Mouse (Mus musculus) G1E (cell line): Measurements from ENCODE around the gene Pcgf6. TPM values are rescaled to one million over a fixed set of nuclear protein-coding genes. Genes with fewer than 3 reads are reported as not detected.

ENCODE experiments used
- ATAC-seq: 2 replicates; pipeline ENCODE4 v1.8.0; 2016; ENCODE audit warnings: mild to moderate bottlenecking; ENCODE audit not compliant: insufficient number of reproducible peaks, poor library complexity, low FRiP score, severe bottlenecking; ENCODE audit errors: extremely low read depth
- DNase-seq: peaks from one replicate; pipeline ENCODE4 v3.0.0; 2012; ENCODE audit warnings: low spot score
- H3K27me3 ChIP-seq: 2 replicates; pipeline ENCODE4 v1.6.1; 2012; ENCODE audit warnings: mild to moderate bottlenecking, low read length, inconsistent platforms; ENCODE audit not compliant: insufficient read depth
- H3K36me3 ChIP-seq: replicated peaks from 2 replicates; pipeline ENCODE3; 2012; ENCODE audit warnings: mild to moderate bottlenecking, inconsistent platforms
- H3K4me1 ChIP-seq: 2 replicates; pipeline ENCODE4 v1.6.1; 2012; ENCODE audit warnings: low read depth, low read length, inconsistent platforms, mixed read lengths; ENCODE audit not compliant: insufficient read depth
- H3K4me3 ChIP-seq: 2 replicates; pipeline ENCODE4 v1.5.1; 2012; ENCODE audit warnings: low read depth, mild to moderate bottlenecking, inconsistent platforms, low read length, moderate library complexity, mixed read lengths
- H3K9me3 ChIP-seq: replicated peaks from 2 replicates; pipeline ENCODE4 v1.6.1; 2012; ENCODE audit warnings: inconsistent platforms
- CTCF ChIP-seq: IDR thresholded peaks from 2 replicates; pipeline ENCODE4 v1.5.1; 2012; ENCODE audit warnings: low read depth, low read length, inconsistent platforms, mixed read lengths
- GATA1 ChIP-seq: IDR thresholded peaks from 2 replicates; pipeline ENCODE4 v1.6.1; 2012; ENCODE audit warnings: borderline replicate concordance, low read length, inconsistent platforms, mixed read lengths
- GATA2 ChIP-seq: IDR thresholded peaks from 2 replicates; pipeline ENCODE4 v1.6.1; 2012; ENCODE audit warnings: low read depth, low read length, inconsistent platforms, borderline replicate concordance
- POLR2AphosphoS5 ChIP-seq: IDR thresholded peaks from 2 replicates; pipeline ENCODE4 v1.6.1; 2012; ENCODE audit warnings: low read depth, low read length, inconsistent platforms; ENCODE audit not compliant: insufficient replicate concordance
- TAL1 ChIP-seq: conservative IDR thresholded peaks from 2 replicates; pipeline ENCODE4 v1.6.1; 2012; ENCODE audit warnings: low read depth, low read length, inconsistent platforms, mixed read lengths
- polyA plus RNA-seq: library from polyadenylated mRNA; stranded (reverse); fragments of >175 nt; gene quantifications from 2 replicates; pipeline ENCODE4 v1.2.3, GENCODE M21; 2012
- total RNA-seq, 2 experiments: library from RNA; stranded (forward) in 1 of 2; stranded (reverse) in 1 of 2; fragments of 200-1000 nt in 1 of 2; fragments of >200 nt in 1 of 2; fragmentation: Nextera tagmentation in 1 of 2; gene quantifications; 2 replicates each; pipeline ENCODE4 v1.2.3; 2014 to 2017

Gene Pcgf6
- total and polyA plus RNA-seq, 3 experiments: 14.7 to 22.7 (median 16.9) TPM

- Histone ChIP-seq H3K27me3 (no peaks in the 10 kb centered on the region), H3K4me3 (no peak overlapping the region), H3K36me3 (peaks cover 45% of the 10 kb centered on the region), H3K4me1 (no peaks in the 10 kb centered on the region; the same call in 1 of the 2 replicates), H3K9me3 (no peaks in the 10 kb centered on the region)
- DNase-seq: no peak
- TF ChIP-seq GATA1 (no peak), TAL1 (no peak), CTCF (no peak), POLR2AphosphoS5 (no peak), GATA2 (no peak)
- ATAC-seq: no peak
Observed at GRCm38 (mm10) chr19:47031770-47032169, 18.9 kb downstream of the Pcgf6 start.

GRCm38 (mm10) chr19:47029796-47030195 is 20.9 kb downstream of the Pcgf6 start:
- DNase-seq: no peak
- Histone ChIP-seq H3K9me3 (no peaks in the 10 kb centered on the region), H3K4me1 (no peaks in the 10 kb centered on the region; the same call in 1 of the 2 replicates), H3K27me3 (peaks cover 4% of the 10 kb centered on the region), H3K4me3 (no peak overlapping the region), H3K36me3 (peaks cover 30% of the 10 kb centered on the region)
- no peak for ATAC-seq
- TF ChIP-seq CTCF (no peak), GATA2 (no peak), TAL1 (no peak), POLR2AphosphoS5 (no peak), GATA1 (no peak)

GRCm38 (mm10) chr19:47026513-47026912 is 24.2 kb downstream of the Pcgf6 start:
- Histone ChIP-seq H3K36me3 (peaks cover 2% of the 10 kb centered on the region), H3K27me3 (peaks cover 16% of the 10 kb centered on the region), H3K9me3 (no peaks in the 10 kb centered on the region), H3K4me1 (no peaks in the 10 kb centered on the region), H3K4me3 (no peak overlapping the region)
- no peak for ATAC-seq
- no peak for TF ChIP-seq GATA1
- no peak for TF ChIP-seq CTCF
- TF ChIP-seq POLR2AphosphoS5: no peak
- TF ChIP-seq TAL1: no peak
- no peak for TF ChIP-seq GATA2
- no peak for DNase-seq

GRCm38 (mm10) chr19:47024954-47025353 is 25.8 kb downstream of the Pcgf6 start:
- ATAC-seq (no peak), DNase-seq (no peak)
- Histone ChIP-seq H3K4me1 (no peaks in the 10 kb centered on the region), H3K9me3 (no peaks in the 10 kb centered on the region), H3K4me3 (no peak overlapping the region), H3K36me3 (no peaks in the 10 kb centered on the region), H3K27me3 (peaks cover 16% of the 10 kb centered on the region)
- TF ChIP-seq GATA2 (no peak), TAL1 (no peak), GATA1 (no peak), CTCF (no peak), POLR2AphosphoS5 (no peak)

- Histone ChIP-seq H3K4me3 (no peak overlapping the region), H3K27me3 (peaks cover 22% of the 10 kb centered on the region), H3K4me1 (no peaks in the 10 kb centered on the region), H3K9me3 (no peaks in the 10 kb centered on the region), H3K36me3 (no peaks in the 10 kb centered on the region)
- DNase-seq (no peak), ATAC-seq (no peak)
- TF ChIP-seq TAL1 (no peak), POLR2AphosphoS5 (no peak), GATA2 (no peak), GATA1 (no peak), CTCF (no peak)
Observed at GRCm38 (mm10) chr19:47023546-47023945, 27.2 kb downstream of the Pcgf6 start.

- Histone ChIP-seq H3K36me3 (no peaks in the 10 kb centered on the region), H3K9me3 (no peaks in the 10 kb centered on the region), H3K4me1 (no peaks in the 10 kb centered on the region), H3K4me3 (no peak overlapping the region), H3K27me3 (peaks cover 25% of the 10 kb centered on the region)
- no peak for TF ChIP-seq CTCF
- TF ChIP-seq GATA1: no peak
- TF ChIP-seq TAL1: no peak
- no peak for TF ChIP-seq GATA2
- TF ChIP-seq POLR2AphosphoS5: no peak
- no peak for DNase-seq
- no peak for ATAC-seq
Observed at GRCm38 (mm10) chr19:47022709-47023108, 28.0 kb downstream of the Pcgf6 start.

GRCm38 (mm10) chr19:47019326-47019725 is 31.4 kb downstream of the Pcgf6 start:
- no peak for DNase-seq
- Histone ChIP-seq H3K4me1 (no peaks in the 10 kb centered on the region), H3K27me3 (peaks cover 20% of the 10 kb centered on the region), H3K4me3 (no peak overlapping the region), H3K9me3 (peaks cover 16% of the 10 kb centered on the region), H3K36me3 (no peaks in the 10 kb centered on the region)
- no peak for ATAC-seq
- TF ChIP-seq CTCF (no peak), TAL1 (no peak), GATA1 (no peak), GATA2 (no peak), POLR2AphosphoS5 (no peak)
